Mouse (Mus musculus): ENCODE results near the gene Gm10053. TPM values are rescaled to one million over a fixed set of nuclear protein-coding genes. Genes with fewer than 3 reads are reported as not detected.

Gm10053 gene
- total RNA-seq, 2 experiments from 2014 or later = 453 to 633 TPM

DNA sequence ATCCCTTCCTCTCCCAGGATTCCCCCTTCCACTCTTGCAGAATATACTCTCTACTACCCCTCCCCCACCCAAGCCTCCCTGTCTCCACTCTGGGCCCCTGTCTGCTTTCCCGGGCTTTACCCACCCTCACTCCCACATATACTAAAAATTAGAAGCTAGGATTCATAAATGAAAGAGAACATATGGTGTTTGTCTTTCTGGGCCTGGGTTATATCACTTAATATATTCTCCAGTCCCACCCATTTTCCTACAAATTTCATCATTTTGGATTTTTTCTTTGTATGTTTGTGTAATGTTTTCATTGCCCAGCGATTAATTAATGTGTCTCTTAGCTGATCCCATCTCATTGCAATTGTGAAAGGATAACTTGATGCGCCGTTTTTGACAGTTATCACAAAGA, 5.8 kb downstream of the Gm10053 start:
- H3K27ac ChIP-seq = no peak overlapping the region
- no peak overlapping the region for H3K4me3 ChIP-seq
- DNase-seq = no peak
- intact Hi-C loops (cut with DNase I) = no loop called here
- no peak for TF ChIP-seq CTCF (IDR thresholded peaks at IDR 0.05)

DNA sequence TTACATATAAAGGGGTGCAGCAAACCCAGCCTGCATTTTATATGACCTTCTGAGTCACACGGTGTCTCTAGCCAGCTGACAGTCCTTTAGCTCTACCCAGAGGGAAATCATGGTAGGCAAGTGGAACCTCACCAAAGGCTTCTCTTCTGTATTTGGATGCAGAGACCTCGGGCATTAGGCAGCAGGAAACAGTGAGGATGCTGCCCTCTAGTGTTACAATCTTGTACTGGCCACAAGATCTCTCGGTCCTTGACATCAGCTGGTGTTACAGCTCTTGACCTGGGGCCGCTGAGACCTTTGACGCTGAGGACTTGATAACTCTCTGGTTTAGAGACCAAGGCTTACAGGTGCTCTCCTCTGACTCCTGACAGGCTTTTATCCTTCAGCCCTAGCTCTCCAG, 10.0 kb downstream of the Gm10053 start:
- peak; percentile 33 for DNase-seq
- TF ChIP-seq CTCF (IDR thresholded peaks at IDR 0.05) = peak; percentile 87
- Histone ChIP-seq H3K27ac (no peak overlapping the region), H3K4me3 (no peak overlapping the region)
- intact Hi-C loops (cut with DNase I) = loop anchor here (5.0 kb wide), 1 partner anchor 263 kb away; no protein-coding TSS in a partner anchor

DNA sequence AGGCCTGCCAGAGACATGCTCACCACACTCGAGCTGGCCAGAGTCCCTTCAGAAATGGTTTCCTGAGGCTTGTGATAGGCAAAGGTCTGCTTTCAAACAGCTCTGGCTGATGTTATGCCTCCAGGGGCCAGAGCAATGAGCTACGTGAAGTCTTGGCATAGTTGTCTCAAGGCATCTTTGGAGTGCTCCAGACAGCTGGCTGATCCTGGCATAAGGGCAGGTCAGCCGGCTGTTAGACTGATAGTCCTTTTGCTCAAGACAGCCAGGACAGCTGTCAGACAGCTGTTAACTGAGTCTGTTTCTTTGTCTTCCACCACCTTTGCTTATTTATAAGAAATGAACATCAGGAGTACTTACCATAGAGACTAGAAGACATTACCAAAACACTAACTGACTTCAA, 11.4 kb downstream of the Gm10053 start:
- no peak overlapping the region for H3K27ac ChIP-seq
- intact Hi-C loops (cut with DNase I) = loop anchor here (5.0 kb wide), 1 partner anchor 265 kb away; no protein-coding TSS in a partner anchor

DNA sequence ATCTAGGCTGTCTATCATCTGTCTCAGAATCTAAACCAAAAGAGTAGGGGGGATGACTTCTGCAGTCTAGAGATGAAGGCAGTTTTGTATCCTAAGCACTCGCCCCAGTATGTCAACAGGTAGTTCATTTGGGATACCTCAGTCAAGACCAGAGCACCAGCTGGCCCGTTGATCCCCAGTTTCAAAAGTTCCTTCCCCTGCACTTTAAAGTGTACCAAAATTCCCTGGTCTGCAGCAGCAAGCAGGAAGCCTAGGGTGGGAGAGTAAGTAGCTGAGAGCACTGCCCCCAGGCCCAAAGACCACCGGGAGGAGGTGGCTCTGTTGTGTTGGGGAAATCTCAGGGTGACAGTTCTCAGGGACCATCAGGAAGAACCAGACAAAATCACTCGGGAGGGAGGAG, 21.1 kb downstream of the Gm10053 start:
- intact Hi-C loops (cut with DNase I) = no loop called here
- DNase-seq = no peak
- no peak overlapping the region for H3K4me3 ChIP-seq
- H3K27ac ChIP-seq = no peak overlapping the region
- no peak for TF ChIP-seq CTCF (IDR thresholded peaks at IDR 0.05)

More for the DNA sequence above, 11.4 kb downstream of the Gm10053 start:
- TF ChIP-seq CTCF (IDR thresholded peaks at IDR 0.05) = no peak
- H3K4me3 ChIP-seq = no peak overlapping the region
- DNase-seq = no peak

DNA sequence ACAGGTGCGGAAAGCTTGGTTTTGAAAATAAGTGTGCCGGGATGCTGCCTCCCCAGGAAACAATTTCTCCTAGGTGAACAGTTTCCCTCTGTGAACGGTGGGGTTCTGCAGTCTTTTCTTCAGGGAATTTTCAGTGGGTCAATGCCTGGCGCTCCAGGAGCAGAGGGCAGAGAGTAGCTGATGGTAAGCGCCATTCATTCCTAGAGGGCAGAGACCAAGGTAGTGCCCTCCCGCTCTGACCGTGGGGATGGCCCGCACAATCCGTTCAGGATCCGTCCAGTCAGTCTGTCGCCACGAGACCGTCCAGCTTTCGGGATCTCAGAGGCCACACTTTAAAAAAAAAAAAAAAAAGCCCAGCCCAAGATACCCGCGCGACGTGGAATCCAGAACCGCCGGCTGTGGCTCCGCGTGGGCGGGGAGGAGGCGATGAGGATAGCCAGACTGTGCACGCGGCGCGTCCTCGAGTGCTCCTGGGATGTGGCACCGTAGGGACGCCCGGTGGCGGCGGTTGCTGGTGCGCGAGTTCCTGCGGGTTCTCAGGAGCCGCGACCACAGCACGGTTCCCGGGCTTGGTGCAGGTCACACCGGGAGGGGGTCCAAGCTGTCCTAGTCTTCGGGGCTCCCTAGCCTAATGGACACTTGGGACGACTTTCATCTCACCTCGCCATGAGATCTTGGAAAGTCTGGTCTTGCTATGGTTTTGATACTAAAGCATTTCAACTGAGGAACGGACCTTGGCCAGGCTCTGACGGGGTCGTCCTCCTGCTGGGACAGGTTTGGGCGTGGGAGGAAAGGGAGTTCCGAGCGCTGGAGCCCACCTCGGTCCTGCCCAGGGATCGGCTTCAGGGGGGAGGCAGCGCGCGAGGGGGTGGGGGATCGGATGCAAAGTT, 21.8 kb downstream of the Gm10053 start:
- no peak overlapping the region for H3K27ac ChIP-seq
- no peak for DNase-seq
- no peak overlapping the region; the same call in 1 of the 2 replicates for H3K4me3 ChIP-seq
- no peak for TF ChIP-seq CTCF (IDR thresholded peaks at IDR 0.05)
- intact Hi-C loops (cut with DNase I) = no loop called here

DNA sequence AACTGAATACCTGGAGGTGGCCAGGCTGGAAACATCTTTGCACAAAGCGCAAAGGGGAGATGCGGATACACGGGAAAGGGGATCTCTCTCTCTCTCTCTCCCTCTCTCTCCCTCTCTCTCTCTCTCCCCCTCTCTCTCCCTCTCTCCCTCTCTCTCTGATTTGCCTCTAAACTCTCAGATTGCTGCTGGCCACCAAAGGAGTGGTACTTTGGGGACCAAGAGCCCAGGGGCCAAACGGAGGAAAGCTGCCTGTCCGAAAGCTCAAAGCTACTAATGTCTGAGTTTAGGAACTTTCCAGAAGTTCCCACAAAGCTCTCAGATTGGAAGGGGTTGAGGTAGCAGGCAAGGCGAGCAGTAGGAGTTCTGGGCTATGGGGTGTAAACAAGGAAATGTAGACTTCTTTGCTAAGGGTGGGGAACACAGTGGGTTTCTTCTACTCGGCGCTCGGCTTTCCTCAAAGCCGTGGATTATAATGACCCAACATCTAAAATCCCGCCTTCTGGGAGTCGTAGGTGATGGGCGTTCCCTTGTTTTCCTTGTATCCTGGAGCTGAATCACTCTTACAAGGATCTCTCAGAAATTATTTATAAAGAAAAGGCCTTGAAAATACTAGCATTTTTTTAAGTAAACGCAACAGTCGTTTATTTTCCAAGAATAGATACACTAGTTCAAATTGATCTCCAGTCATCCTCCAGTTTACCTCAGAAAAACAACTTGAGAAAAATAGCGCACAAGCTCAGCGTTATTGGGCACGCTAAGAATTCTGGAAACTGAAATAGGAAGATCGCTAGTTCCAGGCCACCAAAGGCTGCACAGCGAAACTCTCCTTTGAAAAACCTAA, 22.6 kb downstream of the Gm10053 start:
- intact Hi-C loops (cut with DNase I) = no loop called here
- no peak for DNase-seq
- no peak overlapping the region for H3K4me3 ChIP-seq
- no peak overlapping the region for H3K27ac ChIP-seq
- no peak for TF ChIP-seq CTCF (IDR thresholded peaks at IDR 0.05)

DNA sequence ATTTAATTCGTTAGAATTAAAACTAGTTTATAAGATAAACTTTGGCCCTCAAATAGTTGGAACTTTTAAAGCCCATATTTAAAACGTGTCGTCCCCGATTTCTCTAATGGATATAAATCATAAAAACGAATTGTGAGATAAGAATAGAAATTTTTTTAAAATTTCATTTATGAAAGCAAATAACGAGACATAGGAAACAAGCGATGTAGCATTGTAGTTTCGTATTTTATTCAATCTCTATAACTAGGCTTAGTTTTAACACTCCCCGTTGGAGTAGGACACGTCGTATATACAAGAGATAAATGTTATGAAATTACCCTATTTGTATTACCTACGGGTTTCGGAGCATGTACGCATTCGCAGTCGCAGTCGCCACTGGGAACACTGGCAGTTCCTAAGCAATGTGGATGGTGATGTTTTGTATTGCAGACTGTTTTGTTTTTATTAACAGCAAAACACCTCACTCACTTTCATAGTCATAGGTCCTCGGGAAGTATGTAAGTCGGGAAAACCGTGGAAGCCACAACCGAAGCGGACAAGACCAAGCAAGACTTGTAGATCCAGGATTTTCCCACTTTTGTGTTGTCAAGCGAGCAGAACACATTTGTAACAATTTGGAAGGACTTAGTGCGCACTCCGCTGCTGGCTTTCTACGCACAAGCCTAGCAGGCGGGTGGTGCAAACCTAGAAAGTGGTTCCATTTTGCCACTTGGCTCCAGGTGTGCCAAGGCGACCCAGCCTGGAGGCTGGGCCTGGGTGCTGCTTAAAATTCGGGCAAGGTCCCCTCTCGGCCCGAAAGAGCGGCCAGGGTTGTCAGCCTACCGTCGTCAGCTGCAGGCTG, 23.5 kb downstream of the Gm10053 start:
- TF ChIP-seq CTCF (IDR thresholded peaks at IDR 0.05) = no peak
- no peak overlapping the region for H3K27ac ChIP-seq
- no peak for DNase-seq
- H3K4me3 ChIP-seq = peak overlapping the region; percentile 65
- intact Hi-C loops (cut with DNase I) = no loop called here

DNA sequence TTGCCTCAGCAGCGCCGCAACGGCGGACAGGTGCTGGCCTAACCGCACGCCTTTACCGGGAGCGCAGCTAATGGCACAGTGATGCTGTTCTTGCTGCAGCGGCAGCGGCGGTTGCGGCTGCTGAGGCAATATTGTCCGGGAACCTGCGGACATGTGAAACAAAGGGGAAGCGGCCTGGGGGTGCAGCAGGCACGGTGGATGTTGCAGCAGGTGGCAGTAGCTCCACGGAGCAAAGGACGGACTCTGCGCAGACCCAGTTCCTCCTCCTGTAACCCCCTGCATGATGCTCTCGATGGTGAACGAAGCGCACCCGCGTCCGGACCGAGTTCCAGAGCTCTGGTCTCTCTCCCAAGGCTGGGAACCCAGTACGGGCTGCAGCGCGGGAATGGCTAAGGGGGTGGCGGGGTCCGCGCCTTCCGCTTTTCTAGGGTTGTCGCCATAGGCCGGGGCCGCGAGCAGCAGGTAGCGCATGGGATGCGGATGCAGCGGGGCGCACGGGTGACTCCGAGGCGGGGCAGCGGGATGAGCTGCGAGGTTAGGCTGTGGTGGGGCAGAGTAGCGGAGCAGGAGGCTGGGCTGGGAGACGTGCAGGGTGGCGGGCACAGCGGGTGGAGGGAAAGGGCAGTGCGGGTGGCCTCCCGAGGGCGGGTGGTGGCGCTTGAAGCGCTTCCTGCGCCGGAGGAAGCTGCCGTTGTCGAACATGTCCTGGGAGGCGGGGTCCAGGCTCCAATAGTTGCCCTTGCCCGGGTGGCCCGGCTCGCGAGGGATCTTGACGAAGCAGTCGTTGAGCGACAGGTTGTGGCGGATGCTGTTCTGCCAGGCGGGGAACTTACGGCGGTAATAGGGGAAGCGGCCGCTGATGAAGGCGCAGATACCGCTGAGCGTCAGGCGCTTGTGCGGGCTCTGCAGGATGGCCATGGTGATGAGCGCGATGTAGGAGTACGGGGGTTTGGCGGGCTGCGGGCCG, 24.4 kb downstream of the Gm10053 start:
- intact Hi-C loops (cut with DNase I) = no loop called here

DNA sequence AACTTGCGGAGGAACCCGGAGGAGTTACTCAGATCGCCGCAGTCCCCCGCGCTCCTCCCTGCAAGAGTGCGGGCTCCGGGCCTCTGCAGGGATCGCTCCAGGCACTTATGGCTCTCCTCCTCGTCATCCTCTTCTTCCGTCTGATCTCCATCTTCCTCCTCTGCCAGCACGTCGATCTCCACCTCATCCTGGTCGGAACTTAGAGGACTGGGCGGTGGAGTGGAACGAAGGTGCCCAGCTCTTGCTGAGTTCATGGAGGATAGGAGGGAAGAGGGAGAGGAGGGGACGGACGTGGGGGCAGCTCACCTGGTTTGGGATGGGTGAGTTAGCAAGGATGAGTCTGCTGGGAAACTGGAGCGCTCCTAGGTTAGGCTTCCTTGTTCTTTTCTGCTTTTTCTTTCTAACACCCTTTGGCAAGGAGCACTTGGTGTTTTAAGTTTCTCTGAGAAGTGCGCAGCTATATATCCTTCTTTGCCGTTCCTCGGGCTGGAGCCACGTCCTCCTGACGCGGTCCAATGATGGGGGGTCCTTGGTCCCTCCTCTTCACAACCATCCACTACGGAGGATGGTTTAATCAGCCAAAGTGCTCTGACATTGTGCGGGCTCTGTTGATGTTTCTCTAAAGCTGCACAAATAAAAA, 25.2 kb downstream of the Gm10053 start, which contains the start of gene Foxd4:
Gene Foxd4 (minus strand): TSS at position 617 of the 640 bp plus-strand sequence.
- Histone ChIP-seq H3K27ac (no peak within 1 kb of the TSS), H3K4me3 (peak within 1 kb of the TSS; percentile 65)
- no peak for DNase-seq
- no peak for TF ChIP-seq CTCF (IDR thresholded peaks at IDR 0.05)
- intact Hi-C loops (cut with DNase I) = no loop called here

More for the DNA sequence above, 24.4 kb downstream of the Gm10053 start:
- DNase-seq = peak; percentile 28
- TF ChIP-seq CTCF (IDR thresholded peaks at IDR 0.05) = no peak
- H3K27ac ChIP-seq = no peak overlapping the region
- peak overlapping the region; percentile 65 for H3K4me3 ChIP-seq

DNA sequence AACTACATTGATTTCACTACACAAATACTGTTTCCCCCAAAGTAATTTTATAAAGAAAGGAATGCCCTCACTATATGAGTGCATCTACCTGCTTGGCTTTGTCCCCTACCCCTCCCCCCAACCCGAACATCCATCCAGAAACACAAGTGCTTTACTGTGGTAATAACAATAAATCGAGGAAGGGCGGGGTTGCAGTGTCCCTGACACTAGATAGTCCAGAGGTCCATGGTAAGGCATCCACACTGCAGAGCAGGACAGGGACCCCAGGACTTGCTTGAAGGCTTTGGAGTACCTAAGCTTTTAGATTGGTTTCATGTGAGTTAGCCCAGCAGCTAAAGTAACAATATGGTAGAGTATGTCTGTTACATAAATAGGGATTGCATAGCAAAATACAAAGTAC, 26.2 kb downstream of the Gm10053 start:
- no peak for DNase-seq
- intact Hi-C loops (cut with DNase I) = no loop called here
- no peak for TF ChIP-seq CTCF (IDR thresholded peaks at IDR 0.05)
- no peak overlapping the region for H3K27ac ChIP-seq
- no peak overlapping the region for H3K4me3 ChIP-seq

DNA sequence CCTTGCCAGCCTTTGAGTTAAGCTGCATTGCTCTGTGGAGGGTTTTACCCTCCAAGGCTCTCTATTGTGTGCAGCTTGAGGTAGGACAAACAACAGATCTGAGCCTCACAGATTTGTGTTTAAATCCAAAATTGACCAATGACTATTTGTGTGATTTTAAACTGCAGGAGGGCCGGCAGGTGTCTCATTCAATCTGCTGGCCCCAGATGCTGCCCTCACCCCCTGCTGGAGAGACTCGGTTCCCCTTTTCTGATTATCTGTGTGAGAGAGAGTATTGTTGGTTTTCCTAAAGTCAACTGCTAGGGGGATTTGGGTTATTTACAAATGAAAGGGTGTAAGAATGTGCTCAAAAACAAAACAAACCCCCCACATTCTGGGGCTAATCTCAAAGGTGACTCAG, 26.8 kb downstream of the Gm10053 start:
- Histone ChIP-seq H3K4me3 (no peak overlapping the region), H3K27ac (no peak overlapping the region)
- no peak for TF ChIP-seq CTCF (IDR thresholded peaks at IDR 0.05)
- no peak for DNase-seq
- intact Hi-C loops (cut with DNase I) = no loop called here
